Mouse (Mus musculus): Measurements from ENCODE around the gene Vmn1r231. TPM values are rescaled to one million over a fixed set of nuclear protein-coding genes. Genes with fewer than 3 reads are reported as not detected.

Gene Vmn1r231
- polyA plus RNA-seq (2016; fragmentation: Nextera tagmentation; extraction: Ambion mirVana): not detected in 2 replicates

DNA sequence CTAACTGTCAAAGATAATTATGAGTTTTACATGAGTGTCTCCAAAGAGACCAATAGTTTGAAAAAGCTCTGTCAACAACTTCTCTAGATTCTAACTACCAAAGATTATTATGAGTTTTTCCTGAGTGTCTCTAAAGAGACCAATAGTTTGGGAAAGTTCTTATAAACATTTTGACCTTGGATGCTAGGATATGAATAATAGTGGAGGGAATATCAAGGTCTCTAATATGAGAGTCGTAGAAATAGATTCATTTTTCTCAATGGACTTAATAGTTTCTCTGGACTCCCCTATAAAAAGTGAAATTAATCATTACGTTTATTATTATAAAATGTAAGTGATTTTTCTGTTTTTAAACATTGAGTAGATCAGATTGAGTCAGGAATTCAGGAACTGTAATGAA, at the start of gene Vmn1r231:
TSS of gene Vmn1r231 (minus strand) at position 101 of the 400 bp plus-strand sequence.
- 71% methylated on average over 2 of the region's 2 CpGs for WGBS
- Histone ChIP-seq H3K27ac (no peak within 1 kb of the TSS), H3K4me3 (no peak within 1 kb of the TSS), H3K4me2 (replicated peaks) (no peak within 1 kb of the TSS), H3K4me1 (no peaks in the 10 kb centered on the region), H3K36me3 (no peaks in the 10 kb centered on the region), H3K27me3 (replicated peaks) (no peaks in the 10 kb centered on the region), H3K9me3 (no peaks in the 10 kb centered on the region), H3K9ac (no peak within 1 kb of the TSS)
- ATAC-seq (ENCODE audit: low FRiP score, low read depth): no peak

DNA sequence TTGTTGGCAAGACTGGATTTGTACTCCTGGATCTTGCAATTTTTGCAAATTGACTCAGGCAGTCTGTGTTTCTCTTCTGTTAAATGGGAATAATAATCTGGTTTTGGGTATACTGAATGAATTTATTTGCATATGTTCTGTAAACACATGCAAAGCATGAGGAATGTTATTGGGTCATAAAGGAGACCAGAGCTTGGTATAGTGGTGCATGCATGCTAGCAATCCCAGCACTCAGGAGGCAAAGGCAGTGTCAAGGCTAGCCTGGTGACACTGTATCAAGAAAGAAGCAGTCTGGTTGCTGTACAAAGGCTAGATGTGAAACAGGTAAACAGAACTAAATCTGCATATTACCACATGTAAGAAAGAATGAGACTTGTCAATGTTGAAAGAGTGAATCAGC, 41.7 kb upstream of the Vmn1r231 start:
- Histone ChIP-seq H3K36me3 (0 out of 2 replicates have a peak, but pooled peaks cover under 1% of the 10 kb centered on the region), H3K9me3 (no peaks in the 10 kb centered on the region), H3K4me1 (peaks cover 21% of the 10 kb centered on the region), H3K27me3 (replicated peaks) (no peaks in the 10 kb centered on the region), H3K4me2 (replicated peaks) (peak overlapping the region; percentile 70), H3K4me3 (peak overlapping the region; percentile 60), H3K27ac (no peak overlapping the region), H3K9ac (peak overlapping the region; percentile 84)
- ATAC-seq (ENCODE audit: low FRiP score, low read depth): no peak

DNA sequence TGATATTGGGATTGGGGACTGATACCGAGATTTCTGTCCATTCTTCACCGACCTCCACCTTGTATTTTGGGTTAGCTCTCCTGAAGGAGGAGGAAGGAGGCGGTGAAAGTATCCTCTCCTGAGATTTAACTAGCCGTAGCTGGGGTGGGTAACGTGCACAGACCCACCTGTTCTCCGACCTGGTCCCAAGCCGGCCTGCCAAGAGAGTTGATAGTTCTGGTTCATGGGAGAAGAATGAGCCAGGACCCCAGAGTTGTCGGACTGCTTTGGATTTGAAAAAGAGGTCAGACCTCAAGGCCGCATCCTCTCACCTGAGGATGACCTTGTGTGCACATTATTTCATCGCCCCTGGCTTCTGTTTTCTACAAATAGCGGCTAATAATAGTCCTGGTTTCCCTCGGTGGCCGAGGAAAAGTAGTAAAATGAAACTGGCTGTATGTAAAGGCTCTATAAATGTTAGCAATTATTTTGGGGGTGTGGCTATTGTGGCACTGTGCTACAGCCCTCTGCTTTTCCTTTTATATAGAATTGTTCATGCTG, 41.2 kb upstream of the Vmn1r231 start:
- Histone ChIP-seq H3K27me3 (replicated peaks) (no peaks in the 10 kb centered on the region), H3K9ac (peak overlapping the region; percentile 84), H3K9me3 (no peaks in the 10 kb centered on the region), H3K4me2 (replicated peaks) (peak overlapping the region; percentile 70), H3K27ac (peak overlapping the region; percentile 97; the same call in 1 of the 2 replicates), H3K4me3 (peak overlapping the region; percentile 60), H3K36me3 (no peaks in the 10 kb centered on the region), H3K4me1 (peaks cover 21% of the 10 kb centered on the region)
- ATAC-seq (ENCODE audit: low FRiP score, low read depth): peak; percentile 1; the same call in 1 of the 2 replicates
- under 1% methylated on average over 13 of the region's 13 CpGs for WGBS

DNA sequence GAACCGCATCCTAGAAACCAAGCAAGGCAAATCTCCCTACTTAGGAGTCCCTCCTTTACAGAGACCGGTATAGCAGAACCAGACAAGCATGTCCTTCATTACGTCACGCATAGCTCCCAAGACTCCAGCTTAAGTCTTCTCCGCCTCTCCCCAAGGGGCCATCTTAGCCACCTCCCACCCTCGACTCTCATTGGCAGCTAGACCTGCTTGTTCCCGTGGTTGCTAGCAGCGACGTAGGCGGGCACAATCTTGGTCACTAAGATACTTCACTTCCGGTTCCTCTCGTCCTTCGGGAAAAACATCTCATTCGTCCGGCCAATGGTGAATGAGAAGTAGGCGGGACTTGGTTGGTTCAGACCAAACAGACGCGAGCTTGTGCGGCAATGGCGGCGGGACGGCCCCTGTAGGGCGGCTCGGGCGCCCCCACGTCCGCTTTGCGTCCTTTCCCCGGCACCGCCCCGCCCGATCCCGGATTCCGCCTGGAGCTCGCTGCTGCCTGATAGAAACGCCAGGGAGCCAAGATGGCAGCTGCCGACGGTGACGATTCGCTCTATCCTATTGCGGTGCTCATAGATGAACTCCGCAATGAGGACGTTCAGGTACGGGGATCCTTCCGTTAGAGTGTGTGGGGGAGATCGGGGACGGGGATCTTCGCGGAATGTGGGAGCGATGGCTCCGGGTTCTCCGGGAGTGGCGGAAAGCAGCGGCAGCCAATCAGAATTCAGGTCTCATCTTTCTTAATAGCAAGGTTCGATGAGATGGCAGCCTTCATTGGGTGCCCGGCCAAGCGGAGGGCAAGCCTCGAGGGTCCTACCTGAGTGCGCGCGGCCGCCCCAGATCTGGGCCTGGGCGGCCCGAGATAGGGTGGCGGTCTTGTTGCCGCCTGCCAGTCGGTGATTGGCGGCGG, 40.3 kb upstream of the Vmn1r231 start, which contains the start of gene Ppp2r1a:
TSS of gene Ppp2r1a (plus strand) at position 327 of the 907 bp plus-strand sequence.
- peak within 1 kb of the TSS; percentile 70 for H3K4me2 ChIP-seq (replicated peaks)
- H3K4me1 ChIP-seq: peaks cover 21% of the 10 kb centered on the region
- H3K4me3 ChIP-seq: peak within 1 kb of the TSS; percentile 60
- H3K9ac ChIP-seq: peak within 1 kb of the TSS; percentile 84
- H3K27me3 ChIP-seq (replicated peaks): no peaks in the 10 kb centered on the region
- H3K9me3 ChIP-seq: no peaks in the 10 kb centered on the region
- peak within 1 kb of the TSS; percentile 97 for H3K27ac ChIP-seq
- ATAC-seq (ENCODE audit: low FRiP score, low read depth): peak; percentile 99
- WGBS: under 1% methylated on average over 69 of the region's 69 CpGs
- no peaks in the 10 kb centered on the region for H3K36me3 ChIP-seq

DNA sequence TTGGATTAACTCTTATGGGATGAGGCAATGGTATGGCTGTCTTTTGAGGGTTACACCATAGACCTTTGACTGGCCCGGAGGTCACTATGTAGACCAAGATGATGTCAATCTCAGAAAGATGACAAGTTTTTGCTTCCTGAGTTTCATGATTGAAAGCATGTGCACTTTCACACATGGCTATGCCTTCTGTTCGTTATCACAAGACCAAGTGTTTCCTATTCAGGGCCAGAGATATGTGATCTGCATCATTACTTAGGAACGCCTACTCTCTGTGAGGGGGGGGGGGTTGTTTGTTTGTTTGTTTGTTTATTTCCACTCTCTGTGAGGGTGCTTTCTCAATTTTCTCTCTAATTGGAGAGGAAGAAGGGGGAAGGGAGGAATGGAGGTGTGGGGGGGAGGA, 39.3 kb upstream of the Vmn1r231 start:
- ATAC-seq (ENCODE audit: low FRiP score, low read depth): peak; percentile 5
- H3K27me3 ChIP-seq (replicated peaks): no peaks in the 10 kb centered on the region
- H3K4me1 ChIP-seq: peaks cover 21% of the 10 kb centered on the region
- no peaks in the 10 kb centered on the region for H3K36me3 ChIP-seq
- WGBS: 52% methylated on average over 3 of the region's 3 CpGs
- peak overlapping the region; percentile 49; the same call in 1 of the 2 replicates for H3K9ac ChIP-seq
- H3K27ac ChIP-seq: no peak overlapping the region
- H3K4me3 ChIP-seq: peak overlapping the region; percentile 36
- peak overlapping the region; percentile 58 for H3K4me2 ChIP-seq (replicated peaks)
- H3K9me3 ChIP-seq: no peaks in the 10 kb centered on the region

DNA sequence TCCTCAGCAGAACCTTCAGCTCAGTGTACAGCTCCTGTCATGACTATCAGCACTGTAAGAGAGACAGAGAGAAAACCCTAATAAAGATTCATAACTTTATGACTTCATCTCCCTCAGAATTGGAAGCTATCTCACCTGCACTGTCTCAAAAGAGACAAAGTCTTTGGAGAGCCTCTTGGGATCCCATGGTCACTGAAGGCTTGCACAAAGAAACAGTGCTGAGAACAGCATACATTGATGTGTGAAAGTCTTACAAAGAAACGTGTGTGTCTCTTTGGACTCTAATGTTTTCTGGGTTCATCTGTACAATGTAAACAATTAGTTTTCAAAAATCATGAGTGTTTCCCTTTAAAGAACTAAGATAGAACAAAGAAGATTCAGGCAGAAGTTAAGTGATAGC, 14.7 kb upstream of the Vmn1r231 start, which contains the start of gene Vmn1r232:
TSS of gene Vmn1r232 (minus strand) at position 101 of the 400 bp plus-strand sequence.
- Histone ChIP-seq H3K27ac (no peak within 1 kb of the TSS), H3K4me3 (no peak within 1 kb of the TSS), H3K4me2 (replicated peaks) (no peak within 1 kb of the TSS), H3K4me1 (no peaks in the 10 kb centered on the region), H3K9me3 (no peaks in the 10 kb centered on the region), H3K36me3 (no peaks in the 10 kb centered on the region), H3K9ac (no peak within 1 kb of the TSS), H3K27me3 (replicated peaks) (no peaks in the 10 kb centered on the region)
- WGBS: 49% methylated on average over 1 of the region's 1 CpGs
- ATAC-seq (ENCODE audit: low FRiP score, low read depth): no peak

DNA sequence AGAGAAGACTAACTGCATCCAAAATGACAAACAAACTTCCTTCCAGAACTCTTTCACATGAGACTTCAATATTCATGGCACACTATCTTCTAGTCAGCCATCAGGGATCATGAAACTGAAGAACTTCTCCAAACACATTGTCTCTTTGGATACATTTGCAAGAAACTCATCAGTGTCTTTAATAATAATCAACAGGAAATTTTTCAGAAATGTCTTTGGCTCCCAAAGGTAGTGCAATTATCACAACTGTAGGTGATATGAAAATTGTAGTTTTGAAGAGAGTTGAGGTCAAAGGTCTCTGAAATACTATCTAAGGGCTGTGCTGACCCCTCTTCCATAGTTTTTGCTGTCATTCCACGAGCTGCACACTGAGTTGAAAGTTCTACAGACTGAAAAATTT, 64.7 kb downstream of the Vmn1r231 start, which contains the start of gene Vmn1r230:
TSS of gene Vmn1r230 (plus strand) at position 301 of the 400 bp plus-strand sequence.
- Histone ChIP-seq H3K27me3 (replicated peaks) (no peaks in the 10 kb centered on the region), H3K36me3 (no peaks in the 10 kb centered on the region), H3K4me2 (replicated peaks) (no peak within 1 kb of the TSS), H3K9ac (no peak within 1 kb of the TSS), H3K9me3 (0 out of 2 replicates have a peak, but pooled peaks cover 8% of the 10 kb centered on the region), H3K4me1 (no peaks in the 10 kb centered on the region), H3K27ac (no peak within 1 kb of the TSS), H3K4me3 (no peak within 1 kb of the TSS)
- 19% methylated on average over 1 of the region's 1 CpGs for WGBS
- ATAC-seq (ENCODE audit: low FRiP score, low read depth): no peak

Other genes starting within 250 kb of the Vmn1r231 start
- gene Vmn1r226, start 222.2 kb downstream of the Vmn1r231 start, polyA plus RNA-seq (2016; fragmentation: Nextera tagmentation; extraction: Ambion mirVana): not detected in 2 replicates
- not detected in 2 replicates for gene Vmn1r227, start 175.2 kb downstream of the Vmn1r231 start, polyA plus RNA-seq (2016; fragmentation: Nextera tagmentation; extraction: Ambion mirVana)
- gene Vmn1r228, start 118.9 kb downstream of the Vmn1r231 start, polyA plus RNA-seq (2016; fragmentation: Nextera tagmentation; extraction: Ambion mirVana): not detected in 2 replicates
- not detected in 2 replicates for gene Vmn1r229, start 93.5 kb downstream of the Vmn1r231 start, polyA plus RNA-seq (2016; fragmentation: Nextera tagmentation; extraction: Ambion mirVana)
- not detected in 2 replicates for gene Vmn1r230, start 64.6 kb downstream of the Vmn1r231 start, polyA plus RNA-seq (2016; fragmentation: Nextera tagmentation; extraction: Ambion mirVana)
- not detected in 2 replicates for gene Vmn1r232, start 14.6 kb upstream of the Vmn1r231 start, polyA plus RNA-seq (2016; fragmentation: Nextera tagmentation; extraction: Ambion mirVana)
- gene Ppp2r1a, start 40.2 kb upstream of the Vmn1r231 start, polyA plus RNA-seq (2016; fragmentation: Nextera tagmentation; extraction: Ambion mirVana): 546 and 551 TPM in 2 replicates
- gene Vmn1r233, start 91.4 kb upstream of the Vmn1r231 start, polyA plus RNA-seq (2016; fragmentation: Nextera tagmentation; extraction: Ambion mirVana): not detected in 2 replicates
- gene Zfp160, start 103.8 kb upstream of the Vmn1r231 start, polyA plus RNA-seq (2016; fragmentation: Nextera tagmentation; extraction: Ambion mirVana): 17.6 and 19.8 TPM in 2 replicates